Mouse (Mus musculus) ES-E14 (cell line): Measurements from ENCODE around the gene Runx3. TPM values are rescaled to one million over a fixed set of nuclear protein-coding genes. Genes with fewer than 3 reads are reported as not detected.

Experiments used
- DNase-seq: peaks from one replicate; pipeline ENCODE4 v3.0.0-alpha.2; 2013; ENCODE audit warnings: low read depth, low spot score
- H3K27ac ChIP-seq: 2 replicates; pipeline ENCODE4 v1.5.1; 2012; ENCODE audit warnings: low read depth, mild to moderate bottlenecking, low read length, moderate library complexity, mixed read lengths; ENCODE audit not compliant: poor library complexity, insufficient read depth, severe bottlenecking
- H3K36me3 ChIP-seq: 2 replicates; pipeline ENCODE4 v1.6.1; 2012; ENCODE audit warnings: mild to moderate bottlenecking, low read length, moderate library complexity, mixed read lengths; ENCODE audit not compliant: control insufficient read depth, poor library complexity, insufficient read depth, severe bottlenecking
- H3K4me1 ChIP-seq, 2 experiments: fragments of 150-350 bp in 1 of 2; sonication (generic) in 1 of 2; 2 replicates each; pipeline ENCODE4 v1.6.1; 2012; ENCODE audit warnings: low read length in 2 of 2, mild to moderate bottlenecking in 1 of 2, mixed read lengths in 1 of 2; ENCODE audit not compliant: control insufficient read depth in 2 of 2, insufficient read depth in 2 of 2, poor library complexity in 1 of 2
- H3K4me3 ChIP-seq, 2 experiments: fragments of 150-350 bp in 1 of 2; sonication (generic) in 1 of 2; 2 replicates each; pipeline ENCODE4 v1.5.1; 2012; ENCODE audit warnings: low read length in 2 of 2, low read depth in 1 of 2, mild to moderate bottlenecking in 1 of 2, mixed read lengths in 1 of 2; ENCODE audit not compliant: insufficient read depth in 1 of 2, poor library complexity in 1 of 2, severe bottlenecking in 1 of 2
- H3K9ac ChIP-seq: 2 replicates; pipeline ENCODE4 v1.6.1; 2012; ENCODE audit warnings: low read depth, mild to moderate bottlenecking, low read length, mixed read lengths; ENCODE audit not compliant: poor library complexity, insufficient read depth, severe bottlenecking
- H3K9me3 ChIP-seq: fragments of 150-350 bp; sonication (generic); 2 replicates; pipeline ENCODE4 v1.6.1; 2012; ENCODE audit warnings: low read depth, mild to moderate bottlenecking, low read length; ENCODE audit not compliant: control insufficient read depth, insufficient read depth
- CHD2 ChIP-seq: IDR thresholded peaks from 2 replicates; pipeline ENCODE4 v1.6.1; 2014; ENCODE audit warnings: mild to moderate bottlenecking, low read depth, low read length, inconsistent platforms
- HCFC1 ChIP-seq: IDR thresholded peaks from 2 replicates; pipeline ENCODE4 v1.6.1; 2012; ENCODE audit warnings: low read length, inconsistent platforms, borderline replicate concordance; ENCODE audit not compliant: insufficient read depth
- MAFK ChIP-seq: IDR thresholded peaks from 2 replicates; pipeline ENCODE4 v1.6.1; 2014; ENCODE audit warnings: mild to moderate bottlenecking, low read depth, low read length, inconsistent platforms; ENCODE audit not compliant: insufficient read depth
- ZC3H11A ChIP-seq: IDR thresholded peaks from 2 replicates; pipeline ENCODE4 v1.6.1; 2012; ENCODE audit warnings: low read depth, mild to moderate bottlenecking, inconsistent platforms, low read length, borderline replicate concordance
- ZNF384 ChIP-seq: IDR thresholded peaks from 2 replicates; pipeline ENCODE4 v1.6.1; 2012; ENCODE audit warnings: low read depth, low read length, inconsistent platforms
- in situ Hi-C, 2 experiments: fragments of 600-800 bp; cut with MboI; formaldehyde crosslinking; loops; one replicate each; pipeline ENCODE4 v1.15.1; 2025; ENCODE audit warnings: low sequenced_read_pairs in 2 of 2, inconsistent platforms in 1 of 2; ENCODE audit not compliant: unreplicated experiment in 2 of 2
- total RNA-seq: library from RNA; depleted of rRNA; stranded (reverse); fragments of 300-350 nt; gene quantifications from 2 replicates; pipeline ENCODE4 v1.2.3, GENCODE M21; 2012

Runx3 gene
- total RNA-seq, 1 experiment: 0.49 TPM

- H3K27ac ChIP-seq: no peak overlapping the region
- DNase-seq: no peak
- H3K4me1 ChIP-seq: peaks cover 0 to under 1% of the 10 kb centered on the region in 2 experiments; a peak in 2 of 4 replicates
- H3K9me3 ChIP-seq: no peaks in the 10 kb centered on the region
- no peaks in the 10 kb centered on the region for H3K36me3 ChIP-seq
- no peak overlapping the region for H3K9ac ChIP-seq
- TF ChIP-seq MAFK: no peak
- TF ChIP-seq ZC3H11A: no peak
- TF ChIP-seq ZNF384: no peak
- no peak for TF ChIP-seq CHD2
- TF ChIP-seq HCFC1: no peak
- H3K4me3 ChIP-seq: no peak overlapping the region
- in situ Hi-C loops: no loop called here
Measured at GRCm38 (mm10) chr4:135146734-135147133, 26.3 kb downstream of the Runx3 start.

GRCm38 (mm10) chr4:135148660-135149059, 28.2 kb downstream of the Runx3 start:
- H3K4me3 ChIP-seq: no peak overlapping the region
- DNase-seq: no peak
- H3K9me3 ChIP-seq: no peaks in the 10 kb centered on the region
- H3K9ac ChIP-seq: no peak overlapping the region
- H3K4me1 ChIP-seq: no peaks in the 10 kb centered on the region; a peak in 1 of 4 replicates
- no peaks in the 10 kb centered on the region for H3K36me3 ChIP-seq
- TF ChIP-seq HCFC1 (no peak), ZNF384 (no peak), ZC3H11A (no peak), MAFK (no peak), CHD2 (no peak)
- no peak overlapping the region for H3K27ac ChIP-seq
- in situ Hi-C loops: no loop called here

GRCm38 (mm10) chr4:135150031-135150801, 29.8 kb downstream of the Runx3 start:
- no peak for DNase-seq
- in situ Hi-C loops: no loop called here
- Histone ChIP-seq H3K4me1 (peaks cover 0 to 2% of the 10 kb centered on the region in 2 experiments; a peak in 1 of 4 replicates), H3K36me3 (no peaks in the 10 kb centered on the region), H3K4me3 (peak overlapping the region in 1 of 2 experiments; percentile 40; a peak in 1 of 4 replicates), H3K27ac (no peak overlapping the region), H3K9me3 (no peaks in the 10 kb centered on the region), H3K9ac (no peak overlapping the region)
- peak; percentile 67; the same call in 1 of the 2 replicates for TF ChIP-seq ZC3H11A
- TF ChIP-seq MAFK: no peak

GRCm38 (mm10) chr4:135151111-135151987, 30.9 kb downstream of the Runx3 start:
- H3K9ac ChIP-seq: no peak overlapping the region
- TF ChIP-seq ZC3H11A (no peak), MAFK (no peak), HCFC1 (no peak), ZNF384 (no peak), CHD2 (no peak)
- no peak for DNase-seq
- in situ Hi-C loops: no loop called here
- peak overlapping the region in 1 of 2 experiments; percentile 76; a peak in 1 of 4 replicates for H3K4me3 ChIP-seq
- no peaks in the 10 kb centered on the region for H3K36me3 ChIP-seq
- no peaks in the 10 kb centered on the region for H3K9me3 ChIP-seq
- H3K4me1 ChIP-seq: peaks cover 0 to 3% of the 10 kb centered on the region in 2 experiments; a peak in 1 of 4 replicates
- no peak overlapping the region for H3K27ac ChIP-seq
